Mouse (Mus musculus) mouse trophoblast stem cell (cell line): ENCODE data around the gene Gapdhs.
"Not testable (repeated sequence)": the region's sequence is repeated elsewhere in the genome, so short reads cannot be mapped to it uniquely, and the experiment has no call there.

Experiments
- in situ Hi-C, 2 experiments: fragments of 300-500 bp; cut with MseI, MboI; formaldehyde crosslinking; loops; 2 replicates in 1 of 2; 3 replicates in 1 of 2; pipeline ENCODE4 v1.15.1; 2025

Gapdhs gene

DNA sequence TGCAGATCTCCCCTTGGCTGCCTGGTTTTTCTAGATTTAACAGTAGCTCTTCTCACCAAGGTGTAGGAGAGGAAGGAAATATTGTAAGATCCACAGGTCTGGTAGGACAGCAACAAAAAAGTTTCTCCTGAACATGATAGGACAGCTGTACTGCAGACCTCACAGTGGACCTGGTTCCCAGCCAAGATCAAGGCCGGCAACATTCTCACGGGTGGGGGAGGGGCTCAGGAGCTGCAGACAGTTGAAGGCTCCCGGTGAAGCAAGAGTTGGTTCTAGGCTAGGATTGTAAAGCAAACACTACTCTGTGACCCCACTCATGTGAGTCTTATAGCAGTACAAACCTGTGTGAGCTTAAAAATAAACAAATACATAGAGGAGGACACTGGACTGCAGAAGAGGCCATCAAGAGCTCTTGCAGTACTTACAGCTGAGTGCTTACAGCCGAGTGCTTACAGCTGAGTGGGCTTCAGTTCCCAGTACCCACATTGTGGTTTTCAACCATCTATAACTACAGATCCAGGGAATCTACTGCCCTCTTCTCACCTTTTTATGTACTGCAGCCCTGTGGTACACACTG, 629 bp upstream of the Gapdhs start:
- in situ Hi-C loops = no loop called here

DNA sequence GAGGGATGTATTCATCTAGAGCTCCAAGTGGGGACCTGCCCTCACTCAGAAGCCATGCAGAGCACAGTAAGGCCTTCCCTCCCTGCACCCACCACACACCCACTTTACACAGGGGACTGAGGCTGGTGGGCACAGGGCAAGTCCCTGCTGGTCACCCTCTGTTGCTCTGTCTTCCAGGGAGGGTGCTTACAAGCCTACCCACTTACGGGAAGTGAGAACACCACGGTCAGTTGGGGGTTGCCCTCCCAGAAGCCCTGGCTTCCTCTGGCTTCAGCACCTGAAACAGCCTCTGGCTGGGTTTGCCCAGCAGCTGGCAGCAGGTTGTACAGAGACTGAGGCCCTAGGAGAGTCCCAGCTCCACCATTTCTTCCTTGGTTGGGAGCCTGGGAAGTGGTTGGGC, 911 bp downstream of the Gapdhs start:
- in situ Hi-C loops = not testable (repeated sequence)

DNA sequence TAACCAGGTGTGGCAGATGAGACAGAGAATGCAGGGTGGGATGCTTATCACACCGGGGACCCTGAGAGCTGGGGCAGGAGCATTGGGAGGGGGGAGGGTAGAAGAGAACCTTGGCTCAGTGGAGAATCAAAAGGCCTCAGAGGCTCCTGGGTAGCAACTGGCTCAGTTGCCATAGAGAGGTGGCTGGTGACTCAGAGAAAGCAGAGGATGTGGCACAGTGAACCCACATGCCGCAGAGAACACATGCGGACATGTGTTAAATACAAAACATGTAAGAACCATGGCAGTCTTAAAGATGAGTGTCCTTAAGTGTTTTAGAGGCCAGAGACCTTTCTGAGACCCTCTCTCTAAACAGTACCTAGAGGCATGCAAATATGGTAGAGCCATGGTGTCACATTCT, 7.3 kb downstream of the Gapdhs start:
- in situ Hi-C loops = no loop called here

DNA sequence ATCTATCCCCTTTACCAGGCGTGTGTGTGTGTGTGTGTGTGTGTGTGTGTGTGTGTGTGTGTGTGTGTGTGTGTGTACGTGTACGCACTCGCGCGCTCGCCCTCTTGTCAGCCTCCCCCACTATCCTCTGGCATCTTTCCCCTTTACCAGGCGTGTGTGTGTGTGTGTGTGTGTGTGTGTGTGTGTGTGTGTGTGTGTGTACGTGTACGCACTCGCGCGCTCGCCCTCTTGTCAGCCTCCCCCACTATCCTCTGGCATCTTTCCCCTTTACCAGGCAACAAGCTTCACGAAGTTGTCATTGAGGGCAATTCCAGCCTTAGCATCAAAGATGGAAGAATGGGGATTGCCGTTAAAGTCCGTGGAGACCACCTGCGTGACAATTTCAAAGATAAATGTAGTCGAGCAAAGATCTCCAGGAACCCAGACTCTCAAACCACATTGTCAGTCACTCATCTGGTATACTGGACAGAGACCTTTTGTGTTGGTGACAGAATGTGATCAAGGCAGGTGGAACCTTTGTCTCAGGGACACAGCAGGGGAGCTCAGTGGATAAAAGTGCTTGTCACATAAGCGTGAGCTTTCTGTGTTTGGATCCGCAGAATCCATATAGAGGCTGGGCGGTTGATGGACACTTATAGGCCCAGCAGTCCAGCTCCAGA, 13.3 kb downstream of the Gapdhs start:
- in situ Hi-C loops = not testable (repeated sequence)

DNA sequence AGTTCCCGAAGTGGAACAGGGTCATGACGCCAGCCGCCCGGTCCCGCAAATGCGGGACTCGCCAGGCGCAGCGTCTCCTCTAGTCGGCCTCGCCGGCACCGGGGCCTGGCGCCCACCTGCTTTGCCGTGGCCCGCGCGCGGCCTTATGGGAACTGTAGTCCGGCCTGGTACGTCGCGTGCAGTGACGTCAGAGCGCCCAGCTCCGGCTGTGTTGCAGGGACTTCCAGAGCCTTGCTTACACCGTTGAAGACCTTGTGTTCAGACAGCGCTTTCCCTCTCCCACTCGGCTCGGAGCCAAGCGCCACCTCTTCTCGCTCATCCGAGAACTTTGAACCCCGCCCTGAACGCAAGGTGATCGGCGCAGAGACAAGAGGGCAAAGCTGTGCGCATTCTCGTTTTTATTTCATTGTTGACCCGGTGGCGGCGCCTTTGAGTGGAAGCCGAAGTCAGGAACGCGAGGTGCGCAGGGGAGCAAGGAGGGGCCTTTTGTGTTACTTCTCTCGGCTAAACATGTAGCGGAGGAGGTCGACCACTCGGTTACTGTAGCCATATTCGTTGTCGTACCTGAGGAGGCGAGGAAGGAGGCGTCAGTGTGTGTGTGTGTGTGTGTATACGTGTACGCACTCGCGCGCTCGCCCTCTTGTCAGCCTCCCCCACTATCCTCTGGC, 14.0 kb downstream of the Gapdhs start, which contains the start of gene Tmem147:
Gene Tmem147, minus strand, starts transcription at position 145 of the 668 bp plus-strand sequence.
- in situ Hi-C loops = no loop called here

DNA sequence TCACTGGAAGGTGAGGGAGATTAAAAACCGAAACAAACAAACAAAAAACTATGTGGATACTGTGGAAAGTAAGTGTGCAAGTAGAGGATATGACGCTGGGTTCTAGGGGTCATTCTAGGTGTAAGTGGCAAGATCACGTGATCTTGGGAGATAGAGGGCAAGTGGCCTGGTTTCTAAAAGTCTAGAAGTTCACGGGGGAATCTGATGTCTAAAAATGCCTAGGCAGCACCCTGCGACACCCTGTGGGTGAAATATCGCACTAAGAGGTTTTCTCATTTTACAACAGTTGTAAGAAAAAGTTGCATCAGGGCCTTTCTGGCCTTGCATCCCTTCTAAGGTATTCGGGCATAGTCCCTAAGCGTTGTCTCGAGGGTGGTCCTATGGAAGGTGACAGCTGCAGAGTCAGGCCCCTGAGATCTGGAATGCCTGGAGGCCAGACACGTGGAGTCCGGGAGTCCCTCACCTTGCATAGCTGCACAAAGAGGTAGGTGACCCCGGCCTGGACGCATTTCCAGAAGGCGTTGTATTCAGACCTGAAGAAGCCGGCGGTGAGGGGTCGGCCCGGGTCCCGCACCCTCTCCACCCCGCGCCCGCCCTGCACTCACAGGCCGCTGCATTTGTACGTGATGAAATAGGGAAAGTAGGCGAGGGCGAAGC, 14.6 kb downstream of the Gapdhs start:
- in situ Hi-C loops = no loop called here

DNA sequence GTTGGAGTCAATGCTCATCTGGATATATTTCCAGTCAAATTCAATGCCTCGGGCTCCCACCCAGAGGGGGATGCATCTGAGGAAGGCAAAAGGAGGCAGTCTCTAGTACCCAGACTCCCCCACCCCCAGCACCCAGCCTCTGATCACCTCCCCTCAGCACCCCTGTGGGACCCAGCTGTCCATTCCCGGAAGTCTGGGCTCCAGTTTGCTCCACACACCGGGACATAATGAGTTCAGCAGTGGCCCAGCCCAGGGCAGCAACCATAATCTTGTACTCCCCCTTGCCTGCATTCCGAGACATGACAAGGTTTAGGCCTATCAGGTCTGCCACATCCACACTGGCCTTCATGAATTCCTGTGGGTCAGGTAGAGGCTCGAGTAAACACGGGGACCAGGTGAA, 15.3 kb downstream of the Gapdhs start:
- in situ Hi-C loops = no loop called here

DNA sequence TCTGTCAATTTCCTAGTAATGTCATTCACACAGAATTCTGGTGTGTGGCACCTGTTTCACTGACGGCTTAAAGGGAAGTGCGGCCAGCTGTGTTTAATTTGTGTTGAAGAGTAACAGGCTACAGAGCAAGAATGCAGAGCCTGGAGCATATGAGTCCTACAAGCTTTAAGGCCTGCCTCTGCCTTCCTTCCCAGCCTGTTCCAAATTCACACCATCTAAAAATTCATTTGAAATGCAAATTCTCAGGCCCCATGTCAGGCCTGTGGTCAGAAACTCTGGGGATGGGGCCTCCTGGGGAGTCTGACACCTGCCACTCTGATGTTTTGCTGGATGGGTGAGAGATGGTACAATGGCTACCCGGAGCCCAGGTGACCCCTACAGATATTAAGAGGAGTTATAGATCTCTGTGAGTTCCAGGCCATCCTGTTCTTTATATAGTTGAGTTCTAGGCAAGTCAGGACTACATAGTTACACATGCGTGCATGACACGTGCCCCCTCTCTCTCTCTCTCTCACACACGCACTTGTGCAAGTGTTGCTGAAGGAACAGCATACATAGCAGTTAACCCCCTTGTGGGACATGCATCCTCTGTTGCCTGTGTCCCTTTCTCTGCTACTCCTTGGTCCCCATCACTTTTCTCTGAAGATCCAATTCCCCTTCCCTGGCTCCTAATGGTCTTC, 20.1 kb downstream of the Gapdhs start:
- in situ Hi-C loops = no loop called here

DNA sequence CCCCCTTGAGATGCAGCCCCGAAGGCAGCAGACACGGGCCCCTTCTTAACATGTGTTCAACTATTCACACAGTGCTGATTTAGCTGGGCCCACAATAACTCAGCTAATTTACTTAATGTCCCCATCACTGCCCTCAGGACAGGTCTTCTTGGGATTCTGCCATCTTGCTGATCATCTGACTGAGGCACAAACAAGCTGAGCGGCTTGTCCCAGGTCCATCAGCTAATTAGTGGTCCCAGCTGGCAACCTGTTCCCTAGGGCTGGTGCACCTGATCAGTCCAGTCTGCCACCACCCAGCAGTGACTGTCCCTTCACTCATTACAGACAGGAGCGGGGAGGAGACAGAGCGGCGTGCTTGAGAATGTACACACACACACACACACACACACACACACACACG, 22.2 kb downstream of the Gapdhs start:
- in situ Hi-C loops = no loop called here

DNA sequence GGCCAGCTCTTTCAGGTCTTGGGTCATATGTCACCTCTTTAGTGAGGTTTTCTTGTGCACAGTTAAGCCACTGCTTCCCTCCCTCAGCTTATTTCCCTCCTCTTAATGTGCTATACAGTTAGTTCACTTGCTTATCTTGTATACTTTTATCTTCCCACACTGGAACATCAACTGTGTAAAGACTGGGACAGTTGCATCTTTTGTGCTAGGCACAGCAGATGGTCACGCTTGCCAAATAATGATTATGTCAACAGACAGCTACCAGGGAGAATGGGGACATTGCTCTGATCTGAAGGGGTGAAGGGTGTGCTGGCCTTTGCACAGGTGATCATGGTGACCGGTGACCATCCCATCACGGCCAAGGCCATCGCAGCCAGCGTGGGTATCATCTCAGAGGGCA, 23.8 kb downstream of the Gapdhs start:
- in situ Hi-C loops = no loop called here

DNA sequence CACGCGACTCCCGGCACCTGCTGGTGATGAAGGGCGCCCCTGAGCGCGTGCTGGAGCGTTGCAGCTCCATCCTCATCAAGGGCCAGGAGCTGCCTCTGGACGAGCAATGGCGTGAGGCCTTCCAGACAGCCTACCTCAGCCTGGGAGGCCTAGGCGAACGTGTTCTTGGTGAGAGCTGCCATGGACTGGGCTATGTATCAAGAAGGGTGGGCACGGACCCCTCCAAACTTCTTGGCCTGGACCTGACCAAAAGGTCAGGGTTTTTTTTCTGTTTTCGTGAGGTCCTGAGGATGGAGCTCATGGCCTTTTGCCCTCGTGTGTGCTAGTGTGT, 25.8 kb downstream of the Gapdhs start:
- in situ Hi-C loops = no loop called here

DNA sequence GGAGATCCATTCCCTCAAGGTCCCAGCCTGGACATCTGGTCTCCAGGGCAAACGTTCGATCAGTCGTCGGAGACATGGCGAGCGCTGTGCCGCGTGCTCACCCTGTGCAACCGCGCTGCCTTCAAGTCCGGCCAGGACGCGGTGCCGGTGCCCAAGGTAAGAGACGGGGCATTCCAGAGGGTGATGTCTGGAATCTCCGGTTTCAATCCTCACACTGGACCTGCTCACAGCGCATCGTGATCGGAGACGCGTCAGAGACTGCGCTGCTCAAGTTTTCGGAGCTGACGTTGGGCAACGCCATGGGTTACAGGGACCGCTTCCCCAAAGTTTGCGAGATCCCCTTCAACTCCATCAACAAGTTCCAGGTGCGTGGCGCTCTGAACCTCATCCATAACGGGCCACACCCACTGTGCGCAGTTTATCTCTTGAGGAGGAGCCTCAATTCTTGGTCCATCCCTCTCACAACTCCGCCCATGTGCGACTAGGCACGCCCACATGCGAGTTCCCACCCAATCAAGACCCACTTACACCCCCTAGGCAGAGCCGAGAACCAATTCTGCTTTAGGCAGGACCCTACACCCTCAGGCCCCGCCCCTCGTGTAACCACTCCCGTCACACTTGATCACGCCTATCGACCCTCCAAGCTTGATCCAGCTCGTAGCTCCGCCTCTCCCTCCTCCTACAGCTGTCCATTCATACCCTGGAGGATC, 26.3 kb downstream of the Gapdhs start:
- in situ Hi-C loops = no loop called here

DNA sequence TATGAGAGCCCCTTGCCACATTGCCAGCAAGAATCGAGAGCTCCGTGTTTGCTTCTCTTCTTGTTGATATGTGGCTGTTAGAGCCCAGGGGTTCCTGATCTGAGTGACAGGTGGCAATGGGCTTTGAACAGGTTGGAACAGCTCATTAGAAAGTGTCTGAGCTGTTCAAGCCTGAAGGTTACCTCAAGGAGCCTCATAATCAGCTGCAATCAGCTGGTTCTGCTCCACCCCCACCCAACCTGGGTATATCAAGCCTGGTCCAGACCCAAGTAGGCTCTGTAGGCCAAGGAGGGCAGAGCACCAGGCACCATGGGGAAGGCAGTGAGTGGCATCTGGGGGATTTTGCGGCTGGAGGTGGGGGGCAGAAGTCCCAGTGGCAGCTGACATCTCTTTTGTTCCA, 31.5 kb downstream of the Gapdhs start, which contains the start of gene Atp4a:
Gene Atp4a, plus strand, starts transcription at position 268 of the 400 bp plus-strand sequence.
- in situ Hi-C loops = no loop called here

DNA sequence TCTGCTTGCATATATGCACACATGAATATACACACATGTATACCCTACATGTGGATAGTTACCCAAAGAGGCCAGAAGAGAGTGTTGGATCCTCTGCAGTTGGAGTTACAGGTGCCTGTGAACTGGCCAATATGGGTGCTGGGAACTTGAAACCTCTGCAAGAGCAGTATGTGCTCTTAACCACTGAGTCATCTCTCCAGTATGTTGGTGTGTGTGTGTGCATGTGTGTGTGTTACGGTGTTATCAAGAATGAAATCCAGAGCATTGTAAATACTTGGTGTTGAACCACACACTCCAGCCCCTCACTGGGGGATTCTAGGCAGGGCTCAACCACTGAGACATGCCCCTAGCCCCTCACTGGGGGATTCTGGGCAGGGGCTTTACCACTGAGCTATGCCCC, 36.0 kb downstream of the Gapdhs start:
- in situ Hi-C loops = no loop called here

DNA sequence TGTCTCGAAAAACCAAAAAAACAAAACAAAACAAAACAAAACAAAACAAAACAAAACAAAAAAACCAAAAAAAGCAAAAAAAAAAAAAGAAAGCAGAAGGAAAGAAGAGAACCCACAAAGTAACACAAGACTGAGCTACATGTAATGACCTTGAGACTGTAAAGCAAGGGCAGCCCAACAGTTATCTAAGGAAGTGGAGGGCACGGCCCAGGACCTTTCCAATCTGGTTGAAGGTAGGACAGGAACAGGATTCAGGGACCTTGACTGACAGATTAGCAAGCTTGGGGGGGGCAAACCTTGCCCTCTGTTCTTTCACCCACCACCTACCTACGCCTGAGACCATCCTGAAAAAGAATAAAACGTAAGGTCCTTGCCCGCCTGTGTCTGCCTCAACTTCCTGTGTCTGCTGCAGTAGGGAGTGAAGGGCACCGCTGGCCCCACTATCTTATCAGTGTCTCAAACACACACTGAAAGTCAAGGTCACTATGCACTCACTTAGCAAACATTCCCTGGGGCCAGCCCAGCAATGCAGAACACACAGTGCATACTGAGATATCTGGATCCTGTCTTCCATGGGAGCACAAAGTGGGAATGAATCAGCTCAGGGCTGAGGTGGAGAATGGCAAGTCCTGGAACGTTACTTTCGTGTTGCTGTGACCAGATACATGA, 37.1 kb downstream of the Gapdhs start:
- in situ Hi-C loops = no loop called here

DNA sequence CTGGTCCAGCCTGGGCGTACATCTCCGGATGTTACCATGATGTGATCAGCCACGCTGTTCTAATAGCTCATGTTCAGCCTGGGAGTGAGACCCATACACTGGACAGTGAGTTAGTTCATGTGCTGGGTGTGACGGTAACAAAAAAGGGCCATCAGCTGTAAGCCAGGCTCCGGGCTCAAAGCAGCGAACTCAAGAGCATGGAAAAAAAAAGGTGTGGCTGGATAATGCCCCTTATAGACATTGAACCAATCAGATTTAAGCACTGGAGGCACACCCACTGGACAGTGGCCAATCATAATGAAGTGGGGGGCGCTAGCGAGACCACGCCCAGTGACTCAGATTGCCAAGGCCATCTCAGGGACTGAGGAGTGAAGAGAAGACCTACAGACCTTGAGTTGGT, 44.9 kb downstream of the Gapdhs start, which contains the start of gene 2200002J24Rik:
Gene 2200002J24Rik, plus strand, starts transcription at position 338 of the 400 bp plus-strand sequence.
- in situ Hi-C loops = no loop called here

DNA sequence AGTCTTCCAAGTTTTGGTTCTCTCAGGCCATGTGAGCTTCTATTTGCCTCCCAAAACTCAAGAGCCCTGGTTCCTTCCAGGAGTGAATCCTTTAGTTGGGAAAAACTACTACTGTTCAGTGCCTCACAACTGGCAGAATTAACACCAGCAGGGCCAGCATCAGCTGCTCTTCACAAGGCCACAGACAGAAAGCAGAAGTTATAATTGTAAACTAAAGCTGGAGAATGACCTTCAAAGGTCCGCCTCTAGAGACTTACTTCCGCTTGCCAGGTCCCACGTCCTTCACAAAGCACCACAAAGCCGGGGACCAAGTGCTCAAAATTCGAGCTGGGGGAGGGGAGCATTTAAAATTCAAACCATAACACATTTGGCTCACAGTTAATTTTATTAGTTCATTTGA, 45.4 kb downstream of the Gapdhs start:
- in situ Hi-C loops = no loop called here

DNA sequence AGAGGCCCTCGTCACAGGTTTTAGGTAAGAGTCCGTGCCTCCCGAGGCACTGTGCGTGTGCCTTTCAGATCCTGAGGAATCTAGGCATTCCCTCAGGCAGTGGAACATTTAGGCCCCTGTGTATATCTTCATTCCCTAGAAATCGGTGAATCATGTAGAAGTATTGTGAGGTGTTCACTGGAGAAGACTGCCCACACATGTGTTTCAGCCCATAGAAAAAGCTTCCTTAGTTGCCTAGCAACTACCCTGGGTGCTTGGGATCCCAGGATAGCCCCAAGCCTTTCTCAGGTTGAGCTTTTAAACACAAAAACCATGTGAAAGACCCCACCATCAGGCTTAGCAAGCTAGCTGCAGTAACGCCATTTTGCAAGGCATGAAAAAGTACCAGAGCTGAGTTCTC, 55.2 kb downstream of the Gapdhs start:
- in situ Hi-C loops = no loop called here

DNA sequence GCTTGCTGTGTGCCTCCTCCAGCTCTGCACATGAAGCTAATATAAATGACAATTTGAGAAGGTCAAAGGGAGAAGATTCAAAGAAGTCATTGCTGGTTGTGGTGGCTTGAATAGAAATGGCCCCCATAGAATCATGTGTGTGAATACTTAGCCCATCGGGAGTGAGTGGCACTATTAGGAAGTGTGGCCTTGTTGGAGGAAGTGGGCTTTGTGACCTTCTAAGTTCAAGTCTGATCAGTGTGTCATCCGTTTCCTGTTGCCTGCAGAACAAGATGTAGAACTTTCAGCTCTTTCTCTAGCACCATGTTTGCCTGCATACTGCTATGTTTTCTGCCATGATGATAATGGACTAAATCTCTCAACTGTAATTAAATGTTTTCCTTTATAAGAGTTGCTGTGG, 60.1 kb downstream of the Gapdhs start:
- in situ Hi-C loops = no loop called here

DNA sequence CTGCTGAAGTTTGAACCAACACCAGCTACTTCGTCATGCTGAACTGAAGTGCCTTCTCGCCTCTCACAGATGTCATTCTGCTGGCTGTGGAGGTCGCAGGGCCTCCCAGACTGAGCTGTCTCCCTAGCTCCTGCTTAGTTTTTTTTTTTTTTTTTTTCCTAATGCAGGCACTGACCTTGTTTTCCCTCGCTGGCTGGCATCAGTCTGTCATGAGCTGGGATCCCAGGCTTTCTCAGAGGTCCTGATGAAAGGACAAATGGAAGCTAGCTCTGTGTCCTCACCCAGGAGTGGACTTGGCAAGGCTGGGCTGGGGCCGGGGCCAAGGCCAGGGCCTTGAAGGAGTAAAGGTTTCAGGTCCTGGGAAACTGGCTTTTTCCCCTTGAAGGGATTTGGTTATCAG, 61.6 kb downstream of the Gapdhs start:
- in situ Hi-C loops = no loop called here
